Mouse (Mus musculus) thymus, adult 2 months (tissue): ENCODE data around the gene Dio1.

ENCODE experiments used
- CTCF ChIP-seq: fragments of 200-500 bp; IDR thresholded peaks from 2 replicates; pipeline ENCODE4 v1.5.1; 2012; ENCODE audit warnings: mild to moderate bottlenecking, control low read depth, low read length, moderate library complexity, borderline replicate concordance; ENCODE audit not compliant: control insufficient read depth, poor library complexity, insufficient read depth; ENCODE audit errors: extremely low read depth
- POLR2A ChIP-seq: fragments of 200-500 bp; IDR thresholded peaks from 2 replicates; pipeline ENCODE4 v1.6.1; 2012; ENCODE audit warnings: mild to moderate bottlenecking, low read length, control low read depth, moderate library complexity; ENCODE audit not compliant: control insufficient read depth, poor library complexity, insufficient read depth; ENCODE audit errors: extremely low read depth

GRCm38 (mm10) chr4:107274511-107274910 is 32.5 kb downstream of the Dio1 start:
- TF ChIP-seq CTCF (no peak), POLR2A (no peak)
